Mouse (Mus musculus) thymus, postnatal 0 days (tissue): ENCODE data around the gene Olfr1355. TPM values are rescaled to one million over a fixed set of nuclear protein-coding genes. Genes with fewer than 3 reads are reported as not detected.
"Not testable (repeated sequence)": the region's sequence is repeated elsewhere in the genome, so short reads cannot be mapped to it uniquely, and the experiment has no call there.

Experiments used
- DNase-seq: peaks from one replicate; pipeline ENCODE4 v3.0.0-alpha.2; 2015; ENCODE audit warnings: low spot score
- polyA plus RNA-seq: library from polyadenylated mRNA; unstranded; fragments of >200 nt; fragmentation: Nextera tagmentation; extraction: Ambion mirVana; gene quantifications from 2 replicates; pipeline ENCODE4 v1.2.1, GENCODE M21; 2015

Gene Olfr1355
- polyA plus RNA-seq: not detected in 2 replicates

DNA sequence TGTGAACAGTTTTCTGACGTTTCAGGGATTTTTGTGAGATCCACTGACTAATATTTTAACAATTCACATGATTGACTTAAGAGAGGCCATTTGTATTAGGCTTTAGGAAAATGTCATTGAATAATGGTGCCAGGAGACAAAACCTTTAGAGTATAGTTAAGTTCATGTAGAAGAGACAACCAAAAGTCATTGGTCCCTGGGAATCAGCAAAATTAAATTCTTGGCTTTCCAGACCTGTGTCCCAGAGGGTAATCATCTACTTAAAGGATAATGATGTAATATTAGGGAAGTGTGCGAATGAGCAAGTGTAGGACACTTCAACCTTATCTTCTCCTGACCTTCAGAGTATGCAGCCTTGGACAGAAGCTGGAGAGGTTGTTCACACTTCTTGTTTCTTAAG, at the start of gene Olfr1355:
Olfr1355 (plus strand) TSS at position 301 of the 400 bp plus-strand sequence.
- DNase-seq: no peak

DNA sequence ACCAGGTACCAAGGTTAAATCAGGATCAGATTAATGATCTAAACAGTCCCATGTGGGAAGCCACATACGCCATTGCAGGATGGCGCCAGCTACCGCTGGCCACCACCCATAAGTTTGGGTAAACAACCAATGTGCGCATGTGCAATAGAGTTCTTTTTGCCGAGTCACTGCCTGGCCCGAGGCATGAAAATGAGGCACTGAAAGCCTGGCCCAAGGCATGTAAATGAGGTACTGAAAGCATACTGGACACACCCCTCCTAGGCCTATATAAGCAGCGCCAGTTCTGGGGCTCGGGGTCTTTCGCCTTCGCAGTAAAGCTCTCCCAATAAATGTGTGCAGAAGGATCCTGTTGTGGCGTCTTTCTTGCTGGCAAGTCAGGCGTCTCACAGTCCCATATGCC, 34.9 kb upstream of the Olfr1355 start:
- DNase-seq: not testable (repeated sequence)

DNA sequence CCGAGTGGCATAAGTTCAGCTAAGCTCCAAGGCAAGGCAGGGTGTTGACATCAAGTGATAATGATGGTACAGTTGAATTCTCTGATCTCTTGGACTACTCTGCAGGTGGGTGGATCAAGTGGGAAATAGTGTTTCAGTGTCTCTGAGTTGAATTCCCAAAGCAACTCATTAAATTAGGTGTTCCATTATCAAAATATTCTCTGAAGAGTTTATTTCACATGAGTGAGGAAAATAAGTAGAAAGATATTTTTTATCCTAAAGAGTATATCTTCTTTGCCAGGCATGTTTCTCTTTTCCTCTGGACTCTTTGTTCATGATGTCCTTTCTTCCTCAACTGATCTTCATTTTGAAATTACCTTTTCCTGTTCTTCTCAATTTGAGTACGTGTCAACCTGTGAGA, 23.3 kb upstream of the Olfr1355 start, which contains the start of gene Olfr1356:
Olfr1356 (minus strand) TSS at position 101 of the 400 bp plus-strand sequence.
- no peak for DNase-seq

DNA sequence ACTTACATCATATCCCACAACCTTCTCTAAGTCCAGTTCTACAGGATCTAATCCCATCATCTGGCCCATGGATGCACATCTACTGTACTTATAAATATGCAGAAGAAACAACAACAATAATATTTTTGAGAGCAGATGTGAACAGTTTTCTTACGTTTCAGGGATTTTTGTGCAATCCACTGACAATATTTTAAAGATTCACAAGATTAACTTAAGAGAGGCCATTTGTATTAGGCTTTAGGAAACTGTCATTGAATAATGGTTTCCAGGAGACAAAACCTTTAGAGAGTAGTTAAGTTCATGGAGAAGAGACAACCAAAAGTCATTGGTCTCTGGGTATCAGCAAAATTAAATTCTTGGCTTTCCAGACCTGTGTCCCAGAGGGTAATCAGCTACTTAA, 37.5 kb downstream of the Olfr1355 start, which contains the start of gene Olfr1354:
Olfr1354 (plus strand) TSS at position 301 of the 400 bp plus-strand sequence.
- DNase-seq: not testable (repeated sequence)

Other genes starting within 250 kb of the Olfr1355 start
- 0.14 and 0.20 TPM in 2 replicates for gene Casp14, start 157.2 kb upstream of the Olfr1355 start, polyA plus RNA-seq
- gene Ccdc105, start 122.5 kb upstream of the Olfr1355 start, polyA plus RNA-seq: not detected in 2 replicates
- gene Slc1a6, start 95.0 kb upstream of the Olfr1355 start, polyA plus RNA-seq: 0.09 and 0.14 TPM in 2 replicates
- not detected in 2 replicates for gene Olfr1356, start 23.4 kb upstream of the Olfr1355 start, polyA plus RNA-seq
- gene Olfr1354, start 37.6 kb downstream of the Olfr1355 start, polyA plus RNA-seq: not detected in 2 replicates
- not detected in 2 replicates for gene Olfr8, start 75.1 kb downstream of the Olfr1355 start, polyA plus RNA-seq
- gene Olfr1353, start 87.8 kb downstream of the Olfr1355 start, polyA plus RNA-seq: not detected in 2 replicates
- not detected in 2 replicates for gene Olfr1352, start 105.5 kb downstream of the Olfr1355 start, polyA plus RNA-seq
- gene Olfr1351, start 136.9 kb downstream of the Olfr1355 start, polyA plus RNA-seq: not detected in 2 replicates
- gene Olfr57, start 153.2 kb downstream of the Olfr1355 start, polyA plus RNA-seq: not detected in 2 replicates
- gene 2610008E11Rik, start 222.1 kb downstream of the Olfr1355 start, polyA plus RNA-seq: 16.1 and 17.3 TPM in 2 replicates